Mouse (Mus musculus): ENCODE results near the gene Tbc1d16. TPM values are rescaled to one million over a fixed set of nuclear protein-coding genes. Genes with fewer than 3 reads are reported as not detected.
A peak's percentile ranks its signal among the peaks of the same experiment; 100 is the strongest.
"Not testable (repeated sequence)": the region's sequence is repeated elsewhere in the genome, so short reads cannot be mapped to it uniquely, and the experiment has no call there.

Tbc1d16 gene
- polyA plus RNA-seq, 1 experiment from 2014 or later: 15.6 TPM

GRCm38 (mm10) chr11:119259977-119260376 is 31.7 kb upstream of the Tbc1d16 start:
- Histone ChIP-seq H3K36me3 (ENCODE audit: control insufficient read depth, insufficient read depth) (no peaks in the 10 kb centered on the region), H3K4me2 (ENCODE audit: low read depth, low read length) (no peak overlapping the region), H3K4me1 (ENCODE audit: control insufficient read depth, insufficient read depth, low read length) (no peaks in the 10 kb centered on the region), H3K27me3 (ENCODE audit: control insufficient read depth, insufficient read depth, low read length) (no peaks in the 10 kb centered on the region), H3K4me3 (ENCODE audit: low read length) (no peak overlapping the region), H3K9me3 (replicated peaks; ENCODE audit: control insufficient read depth, low read length) (no peaks in the 10 kb centered on the region), H3K27ac (ENCODE audit: low read length) (no peak overlapping the region), H3K9ac (ENCODE audit: low read length) (no peak overlapping the region)
- WGBS: 86% methylated on average over 8 of the region's 8 CpGs
- no peak for ATAC-seq (replicated peaks; ENCODE audit: extremely low read depth, insufficient read depth, low FRiP score)

GRCm38 (mm10) chr11:119258572-119259322 is 30.4 kb upstream of the Tbc1d16 start:
- no peaks in the 10 kb centered on the region for H3K36me3 ChIP-seq (ENCODE audit: control insufficient read depth, insufficient read depth)
- H3K9ac ChIP-seq (ENCODE audit: low read length): peak overlapping the region; percentile 46
- WGBS: 55% methylated on average over 23 of the region's 23 CpGs
- 0 out of 2 replicates have a peak overlapping the region, but pooled peaks have one; percentile 1 for H3K27ac ChIP-seq (ENCODE audit: low read length)
- peak overlapping the region; percentile 57 for H3K4me2 ChIP-seq (ENCODE audit: low read depth, low read length)
- no peaks in the 10 kb centered on the region for H3K9me3 ChIP-seq (replicated peaks; ENCODE audit: control insufficient read depth, low read length)
- H3K4me1 ChIP-seq (ENCODE audit: control insufficient read depth, insufficient read depth, low read length): no peaks in the 10 kb centered on the region
- H3K4me3 ChIP-seq (ENCODE audit: low read length): peak overlapping the region; percentile 36
- peak; percentile 58 for ATAC-seq (replicated peaks; ENCODE audit: extremely low read depth, insufficient read depth, low FRiP score)
- no peaks in the 10 kb centered on the region for H3K27me3 ChIP-seq (ENCODE audit: control insufficient read depth, insufficient read depth, low read length)

- H3K27ac ChIP-seq (ENCODE audit: low read length): 0 out of 2 replicates have a peak overlapping the region, but pooled peaks have one; percentile 1
- WGBS: 55% methylated on average over 9 of the region's 9 CpGs
Measured at GRCm38 (mm10) chr11:119258216-119258571, 29.9 kb upstream of the Tbc1d16 start.

GRCm38 (mm10) chr11:119256557-119256956 is 28.3 kb upstream of the Tbc1d16 start:
- H3K4me3 ChIP-seq (ENCODE audit: low read length); ATAC-seq (replicated peaks; ENCODE audit: extremely low read depth, insufficient read depth, low FRiP score); H3K27ac ChIP-seq (ENCODE audit: low read length); H3K36me3 ChIP-seq (ENCODE audit: control insufficient read depth, insufficient read depth); H3K4me1 ChIP-seq (ENCODE audit: control insufficient read depth, insufficient read depth, low read length); H3K9ac ChIP-seq (ENCODE audit: low read length); H3K9me3 ChIP-seq (replicated peaks; ENCODE audit: control insufficient read depth, low read length); H3K4me2 ChIP-seq (ENCODE audit: low read depth, low read length); H3K27me3 ChIP-seq (ENCODE audit: control insufficient read depth, insufficient read depth, low read length): not testable (repeated sequence)
- 80% methylated on average over 5 of the region's 5 CpGs for WGBS

More at GRCm38 (mm10) chr11:119258216-119258571, 29.9 kb upstream of the Tbc1d16 start:
- Histone ChIP-seq H3K4me2 (ENCODE audit: low read depth, low read length) (peak overlapping the region; percentile 57), H3K9ac (ENCODE audit: low read length) (no peak overlapping the region), H3K9me3 (replicated peaks; ENCODE audit: control insufficient read depth, low read length) (no peaks in the 10 kb centered on the region), H3K4me3 (ENCODE audit: low read length) (peak overlapping the region; percentile 36), H3K27me3 (ENCODE audit: control insufficient read depth, insufficient read depth, low read length) (no peaks in the 10 kb centered on the region), H3K4me1 (ENCODE audit: control insufficient read depth, insufficient read depth, low read length) (no peaks in the 10 kb centered on the region), H3K36me3 (ENCODE audit: control insufficient read depth, insufficient read depth) (no peaks in the 10 kb centered on the region)
- ATAC-seq (replicated peaks; ENCODE audit: extremely low read depth, insufficient read depth, low FRiP score): no peak

- Histone ChIP-seq H3K4me2 (ENCODE audit: low read depth, low read length) (peak overlapping the region; percentile 66), H3K9ac (ENCODE audit: low read length) (peak overlapping the region; percentile 54)
- WGBS: 6% methylated on average over 22 of the region's 22 CpGs
Measured at GRCm38 (mm10) chr11:119252854-119253541, 24.7 kb upstream of the Tbc1d16 start.

GRCm38 (mm10) chr11:119250998-119251397 is 22.7 kb upstream of the Tbc1d16 start:
- H3K4me2 ChIP-seq (ENCODE audit: low read depth, low read length): no peak overlapping the region
- H3K4me1 ChIP-seq (ENCODE audit: control insufficient read depth, insufficient read depth, low read length): peaks cover 2% of the 10 kb centered on the region; the same call in 1 of the 2 replicates
- no peak for ATAC-seq (replicated peaks; ENCODE audit: extremely low read depth, insufficient read depth, low FRiP score)
- peaks cover 4% of the 10 kb centered on the region; the same call in 1 of the 2 replicates for H3K27me3 ChIP-seq (ENCODE audit: control insufficient read depth, insufficient read depth, low read length)
- WGBS: 31% methylated on average over 17 of the region's 17 CpGs
- no peak overlapping the region for H3K9ac ChIP-seq (ENCODE audit: low read length)
- no peaks in the 10 kb centered on the region for H3K36me3 ChIP-seq (ENCODE audit: control insufficient read depth, insufficient read depth)
- no peaks in the 10 kb centered on the region for H3K9me3 ChIP-seq (replicated peaks; ENCODE audit: control insufficient read depth, low read length)
- H3K4me3 ChIP-seq (ENCODE audit: low read length): no peak overlapping the region
- no peak overlapping the region for H3K27ac ChIP-seq (ENCODE audit: low read length)

More at GRCm38 (mm10) chr11:119252854-119253541, 24.7 kb upstream of the Tbc1d16 start:
- no peaks in the 10 kb centered on the region for H3K36me3 ChIP-seq (ENCODE audit: control insufficient read depth, insufficient read depth)
- peak overlapping the region; percentile 27 for H3K4me3 ChIP-seq (ENCODE audit: low read length)
- peaks cover 2% of the 10 kb centered on the region; the same call in 1 of the 2 replicates for H3K4me1 ChIP-seq (ENCODE audit: control insufficient read depth, insufficient read depth, low read length)
- H3K9me3 ChIP-seq (replicated peaks; ENCODE audit: control insufficient read depth, low read length): no peaks in the 10 kb centered on the region
- ATAC-seq (replicated peaks; ENCODE audit: extremely low read depth, insufficient read depth, low FRiP score): 0 out of 2 replicates have a peak, but pooled peaks have one; percentile 52
- peaks cover 4% of the 10 kb centered on the region; the same call in 1 of the 2 replicates for H3K27me3 ChIP-seq (ENCODE audit: control insufficient read depth, insufficient read depth, low read length)
- H3K27ac ChIP-seq (ENCODE audit: low read length): no peak overlapping the region

- Histone ChIP-seq H3K4me1 (ENCODE audit: control insufficient read depth, insufficient read depth, low read length) (peaks cover 2% of the 10 kb centered on the region; the same call in 1 of the 2 replicates), H3K36me3 (ENCODE audit: control insufficient read depth, insufficient read depth) (no peaks in the 10 kb centered on the region), H3K9ac (ENCODE audit: low read length) (no peak overlapping the region), H3K4me2 (ENCODE audit: low read depth, low read length) (no peak overlapping the region), H3K27me3 (ENCODE audit: control insufficient read depth, insufficient read depth, low read length) (peaks cover 4% of the 10 kb centered on the region; the same call in 1 of the 2 replicates), H3K9me3 (replicated peaks; ENCODE audit: control insufficient read depth, low read length) (no peaks in the 10 kb centered on the region), H3K4me3 (ENCODE audit: low read length) (no peak overlapping the region), H3K27ac (ENCODE audit: low read length) (no peak overlapping the region)
- 19% methylated on average over 6 of the region's 6 CpGs for whole genome bisulfite sequencing
- peak; percentile 42; the same call in 1 of the 2 replicates for ATAC-seq (replicated peaks; ENCODE audit: extremely low read depth, insufficient read depth, low FRiP score)
Measured at GRCm38 (mm10) chr11:119249011-119249410, 20.7 kb upstream of the Tbc1d16 start.

GRCm38 (mm10) chr11:119245543-119245942 is 17.2 kb upstream of the Tbc1d16 start:
- H3K4me2 ChIP-seq (ENCODE audit: low read depth, low read length); H3K4me1 ChIP-seq (ENCODE audit: control insufficient read depth, insufficient read depth, low read length); H3K27ac ChIP-seq (ENCODE audit: low read length); H3K27me3 ChIP-seq (ENCODE audit: control insufficient read depth, insufficient read depth, low read length); ATAC-seq (replicated peaks; ENCODE audit: extremely low read depth, insufficient read depth, low FRiP score); H3K4me3 ChIP-seq (ENCODE audit: low read length); H3K9ac ChIP-seq (ENCODE audit: low read length); H3K9me3 ChIP-seq (replicated peaks; ENCODE audit: control insufficient read depth, low read length); H3K36me3 ChIP-seq (ENCODE audit: control insufficient read depth, insufficient read depth): not testable (repeated sequence)
- WGBS: 83% methylated on average over 6 of the region's 6 CpGs

GRCm38 (mm10) chr11:119239480-119239879 is 11.2 kb upstream of the Tbc1d16 start:
- Histone ChIP-seq H3K27me3 (ENCODE audit: control insufficient read depth, insufficient read depth, low read length) (no peaks in the 10 kb centered on the region), H3K4me2 (ENCODE audit: low read depth, low read length) (no peak overlapping the region), H3K4me1 (ENCODE audit: control insufficient read depth, insufficient read depth, low read length) (peaks cover 5% of the 10 kb centered on the region; the same call in 1 of the 2 replicates), H3K27ac (ENCODE audit: low read length) (no peak overlapping the region), H3K4me3 (ENCODE audit: low read length) (no peak overlapping the region), H3K9me3 (replicated peaks; ENCODE audit: control insufficient read depth, low read length) (0 out of 2 replicates have a peak, but pooled peaks cover 3% of the 10 kb centered on the region), H3K36me3 (ENCODE audit: control insufficient read depth, insufficient read depth) (no peaks in the 10 kb centered on the region), H3K9ac (ENCODE audit: low read length) (no peak overlapping the region)
- no peak for ATAC-seq (replicated peaks; ENCODE audit: extremely low read depth, insufficient read depth, low FRiP score)
- WGBS: 92% methylated on average over 12 of the region's 12 CpGs

Measured in heart, embryonic 16.5 days (tissue).